Mouse (Mus musculus): ENCODE data around the gene Relb. TPM values are rescaled to one million over a fixed set of nuclear protein-coding genes. Genes with fewer than 3 reads are reported as not detected.
A peak's percentile ranks its signal among the peaks of the same experiment; 100 is the strongest.

Relb gene
- polyA plus RNA-seq, 1 experiment from 2014 or later = 15.6 TPM

DNA sequence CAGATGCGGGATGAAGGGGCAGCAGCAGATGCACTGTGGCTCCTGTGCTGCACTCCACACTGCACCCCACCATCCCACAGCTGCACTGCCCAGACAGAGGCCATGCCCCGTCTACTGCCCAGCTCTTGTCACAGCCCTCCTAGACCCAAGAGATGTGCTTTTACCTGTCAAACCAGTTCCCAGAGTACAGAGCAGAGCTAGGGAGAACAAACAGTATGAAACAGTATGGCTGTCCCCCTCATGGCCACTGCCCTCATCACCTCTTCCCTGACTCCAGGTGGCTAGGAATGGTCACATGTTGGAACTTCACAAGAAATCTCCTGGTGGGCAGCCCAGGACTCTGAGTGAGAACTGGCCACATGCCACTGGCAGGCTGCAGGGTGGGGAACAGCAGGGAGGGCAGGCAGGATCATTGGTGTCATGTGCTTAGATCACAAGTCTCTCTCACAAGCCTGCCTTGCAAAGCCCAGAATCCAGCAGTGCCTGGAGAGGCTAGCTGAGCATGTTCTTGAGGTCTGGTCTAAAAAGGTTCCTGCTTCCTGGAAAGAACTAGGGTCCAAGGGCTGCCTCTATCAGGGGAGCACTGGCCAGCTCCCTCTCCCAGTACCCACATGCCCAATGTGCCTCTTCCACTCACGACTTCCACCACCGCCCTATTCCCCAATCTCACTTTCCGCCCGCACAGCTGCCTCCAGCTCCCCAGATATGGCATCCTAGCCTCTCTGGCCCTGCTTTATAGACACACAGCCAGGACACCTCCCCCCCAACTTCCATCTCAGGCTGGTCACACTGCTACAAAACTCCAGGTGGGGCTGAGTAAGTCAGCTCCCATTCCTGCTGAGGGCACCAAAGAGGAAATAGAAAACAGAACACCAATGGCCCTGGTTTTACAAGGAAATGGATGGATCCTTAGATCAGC lies 71.0 kb downstream of the Relb start:
- Histone ChIP-seq H3K4me1 (ENCODE audit: insufficient read depth, low read depth, low read length) (peaks cover 11% of the 10 kb centered on the region), H3K36me3 (ENCODE audit: insufficient read depth, low read length) (no peaks in the 10 kb centered on the region), H3K27ac (ENCODE audit: low read length) (peak overlapping the region; percentile 4), H3K9me3 (ENCODE audit: low read length) (no peaks in the 10 kb centered on the region), H3K9ac (replicated peaks; ENCODE audit: low read depth) (no peak overlapping the region), H3K4me3 (ENCODE audit: low read depth, low read length) (no peak overlapping the region), H3K27me3 (replicated peaks; ENCODE audit: insufficient read depth, low read length) (no peaks in the 10 kb centered on the region), H3K4me2 (replicated peaks; ENCODE audit: low read depth, low read length) (no peak overlapping the region)
- 76% methylated on average over 6 of the region's 6 CpGs for WGBS
- TF ChIP-seq CTCF (IDR thresholded peaks at IDR 0.05) (no peak), EP300 (IDR thresholded peaks at IDR 0.05) (no peak)
- DNase-seq (ENCODE audit: low spot score) (peak; percentile 70), ATAC-seq (peak; percentile 65)

- DNase-seq (ENCODE audit: low spot score) (no peak), ATAC-seq (no peak)
- 88% methylated on average over 2 of the region's 2 CpGs for WGBS
- H3K27ac ChIP-seq (ENCODE audit: low read length) = peak overlapping the region; percentile 4; the same call in 1 of the 2 replicates
- no peak overlapping the region for H3K9ac ChIP-seq (replicated peaks; ENCODE audit: low read depth)
- H3K9me3 ChIP-seq (ENCODE audit: low read length) = no peaks in the 10 kb centered on the region
- no peaks in the 10 kb centered on the region for H3K27me3 ChIP-seq (replicated peaks; ENCODE audit: insufficient read depth, low read length)
- H3K4me3 ChIP-seq (ENCODE audit: low read depth, low read length) = no peak overlapping the region
- no peaks in the 10 kb centered on the region for H3K36me3 ChIP-seq (ENCODE audit: insufficient read depth, low read length)
- TF ChIP-seq CTCF (IDR thresholded peaks at IDR 0.05) (no peak), EP300 (IDR thresholded peaks at IDR 0.05) (no peak)
- H3K4me2 ChIP-seq (replicated peaks; ENCODE audit: low read depth, low read length) = no peak overlapping the region
- H3K4me1 ChIP-seq (ENCODE audit: insufficient read depth, low read depth, low read length) = peaks cover 11% of the 10 kb centered on the region
These were observed 72.2 kb downstream of the Relb start for GRCm38 (mm10) chr7:19557086-19557485.

Other genes starting within 250 kb of the Relb start
- 8.9 and 9.4 TPM in 2 replicates for gene Ercc2, start 247.4 kb downstream of the Relb start, polyA plus RNA-seq (2015; fragmentation: Nextera tagmentation; extraction: Ambion mirVana)
- 28.1 and 31.4 TPM in 2 replicates for gene Klc3, start 225.3 kb downstream of the Relb start, polyA plus RNA-seq (2015; fragmentation: Nextera tagmentation; extraction: Ambion mirVana)
- 34.0 and 42.4 TPM in 2 replicates for gene Ckm, start 224.7 kb downstream of the Relb start, polyA plus RNA-seq (2015; fragmentation: Nextera tagmentation; extraction: Ambion mirVana)
- gene Mark4, start 170.6 kb downstream of the Relb start, polyA plus RNA-seq (2015; fragmentation: Nextera tagmentation; extraction: Ambion mirVana) = 7.4 and 7.9 TPM in 2 replicates
- gene Exoc3l2, start 166.1 kb downstream of the Relb start, polyA plus RNA-seq (2015; fragmentation: Nextera tagmentation; extraction: Ambion mirVana) = 1.1 and 1.4 TPM in 2 replicates
- gene Bloc1s3, start 121.1 kb downstream of the Relb start, polyA plus RNA-seq (2015; fragmentation: Nextera tagmentation; extraction: Ambion mirVana) = 2.6 and 3.0 TPM in 2 replicates
- gene Trappc6a, start 121.0 kb downstream of the Relb start, polyA plus RNA-seq (2015; fragmentation: Nextera tagmentation; extraction: Ambion mirVana) = 85.5 and 91.9 TPM in 2 replicates
- gene Nkpd1, start 111.6 kb downstream of the Relb start, polyA plus RNA-seq (2015; fragmentation: Nextera tagmentation; extraction: Ambion mirVana) = 0.05 and 0.15 TPM in 2 replicates
- gene Ppp1r37, start 66.4 kb downstream of the Relb start, polyA plus RNA-seq (2015; fragmentation: Nextera tagmentation; extraction: Ambion mirVana) = 19.1 and 20.3 TPM in 2 replicates
- gene Zfp296, start 52.2 kb downstream of the Relb start, polyA plus RNA-seq (2015; fragmentation: Nextera tagmentation; extraction: Ambion mirVana) = 0.76 and 0.88 TPM in 2 replicates
- gene Gemin7, start 51.8 kb downstream of the Relb start, polyA plus RNA-seq (2015; fragmentation: Nextera tagmentation; extraction: Ambion mirVana) = 161 and 163 TPM in 2 replicates
- 22.6 and 23.8 TPM in 2 replicates for gene Clasrp, start 25.0 kb downstream of the Relb start, polyA plus RNA-seq (2015; fragmentation: Nextera tagmentation; extraction: Ambion mirVana)
- gene Clptm1, start 35.6 kb upstream of the Relb start, polyA plus RNA-seq (2015; fragmentation: Nextera tagmentation; extraction: Ambion mirVana) = 76.9 and 78.8 TPM in 2 replicates
- gene Apoc2, start 48.5 kb upstream of the Relb start, polyA plus RNA-seq (2015; fragmentation: Nextera tagmentation; extraction: Ambion mirVana) = 4.2 and 4.9 TPM in 2 replicates
- not detected in 2 replicates for gene Gm44805, start 52.0 kb upstream of the Relb start, polyA plus RNA-seq (2015; fragmentation: Nextera tagmentation; extraction: Ambion mirVana)
- gene Apoc4, start 52.0 kb upstream of the Relb start, polyA plus RNA-seq (2015; fragmentation: Nextera tagmentation; extraction: Ambion mirVana) = 0.38 and 0.88 TPM in 2 replicates
- 61.1 and 63.8 TPM in 2 replicates for gene Apoc1, start 63.2 kb upstream of the Relb start, polyA plus RNA-seq (2015; fragmentation: Nextera tagmentation; extraction: Ambion mirVana)
- 768 and 1,006 TPM in 2 replicates for gene Apoe, start 69.8 kb upstream of the Relb start, polyA plus RNA-seq (2015; fragmentation: Nextera tagmentation; extraction: Ambion mirVana)
- 60.8 and 62.4 TPM in 2 replicates for gene Tomm40, start 86.0 kb upstream of the Relb start, polyA plus RNA-seq (2015; fragmentation: Nextera tagmentation; extraction: Ambion mirVana)
- gene Nectin2, start 121.0 kb upstream of the Relb start, polyA plus RNA-seq (2015; fragmentation: Nextera tagmentation; extraction: Ambion mirVana) = 113 and 116 TPM in 2 replicates
- gene Bcam, start 141.6 kb upstream of the Relb start, polyA plus RNA-seq (2015; fragmentation: Nextera tagmentation; extraction: Ambion mirVana) = 477 and 507 TPM in 2 replicates
- gene Cblc, start 167.4 kb upstream of the Relb start, polyA plus RNA-seq (2015; fragmentation: Nextera tagmentation; extraction: Ambion mirVana) = 18.4 and 23.9 TPM in 2 replicates
- 8.3 and 20.0 TPM in 2 replicates for gene Bcl3, start 193.3 kb upstream of the Relb start, polyA plus RNA-seq (2015; fragmentation: Nextera tagmentation; extraction: Ambion mirVana)
- 0.12 and 0.24 TPM in 2 replicates for gene Gm19345, start 222.6 kb upstream of the Relb start, polyA plus RNA-seq (2015; fragmentation: Nextera tagmentation; extraction: Ambion mirVana)
- gene Ceacam16, start 231.9 kb upstream of the Relb start, polyA plus RNA-seq (2015; fragmentation: Nextera tagmentation; extraction: Ambion mirVana) = 0.13 and 0.18 TPM in 2 replicates

Data from lung, postnatal 0 days (tissue).